Mouse (Mus musculus) hindbrain, postnatal 0 days (tissue): ENCODE measurements around the gene Hoxb4. TPM values are rescaled to one million over a fixed set of nuclear protein-coding genes. Genes with fewer than 3 reads are reported as not detected.

ENCODE experiments used
- ATAC-seq: fragments of 200-750 bp; cut with Nextera tagmentation; 2 replicates; pipeline ENCODE4 v1.8.0; 2017; ENCODE audit warnings: mild to moderate bottlenecking, moderate TSS enrichment, moderate library complexity
- DNase-seq: peaks from one replicate; pipeline ENCODE4 v3.0.0-alpha.2; 2015; ENCODE audit warnings: low spot score
- H3K27ac ChIP-seq: fragments of 300-500 bp; sonication (generic); 2 replicates; pipeline ENCODE4 v1.5.1; 2014; ENCODE audit warnings: mild to moderate bottlenecking
- H3K27me3 ChIP-seq: fragments of 300-500 bp; sonication (generic); 2 replicates; pipeline ENCODE4 v1.6.1; 2014; ENCODE audit warnings: low read length, mixed read lengths; ENCODE audit not compliant: insufficient read depth
- H3K36me3 ChIP-seq: fragments of 300-500 bp; sonication (generic); 2 replicates; pipeline ENCODE4 v1.6.1; 2014; ENCODE audit warnings: low read length, mixed read lengths; ENCODE audit not compliant: insufficient read depth
- H3K4me1 ChIP-seq: fragments of 300-500 bp; sonication (generic); 2 replicates; pipeline ENCODE4 v1.6.1; 2014; ENCODE audit warnings: antibody characterized with exemption, low read length, mixed read lengths; ENCODE audit not compliant: insufficient read depth
- H3K4me2 ChIP-seq: fragments of 300-500 bp; sonication (generic); 2 replicates; pipeline ENCODE4 v1.6.1; 2014; ENCODE audit warnings: low read depth, mild to moderate bottlenecking, low read length, moderate library complexity, mixed read lengths
- H3K4me3 ChIP-seq: fragments of 300-500 bp; sonication (generic); 2 replicates; pipeline ENCODE4 v1.5.1; 2014; ENCODE audit warnings: low read length
- H3K9ac ChIP-seq: fragments of 300-500 bp; sonication (generic); replicated peaks from 2 replicates; pipeline ENCODE4 v1.6.1; 2014; ENCODE audit warnings: mild to moderate bottlenecking, low read length, moderate library complexity, mixed read lengths
- H3K9me3 ChIP-seq: fragments of 300-500 bp; sonication (generic); 2 replicates; pipeline ENCODE4 v1.6.1; 2016; ENCODE audit warnings: low read length, mixed read lengths
- CTCF ChIP-seq: IDR thresholded peaks from 2 replicates; pipeline ENCODE4 v1.5.1; 2016; ENCODE audit warnings: antibody characterized with exemption, control low read depth, low read depth
- WGBS: fragments of 180-500 bp; shearing (Covaris S2); extraction: QIAGEN DNeasy Blood & Tissue Kit; methylation state at CpG from one replicate; pipeline ENCODE4 v1.1.7; 2014; 5-methylcytosine and 5-hydroxymethylcytosine counted together
- polyA plus RNA-seq: library from polyadenylated mRNA; unstranded; fragments of >200 nt; fragmentation: Nextera tagmentation; extraction: Ambion mirVana; gene quantifications from 2 replicates; pipeline ENCODE4 v1.2.1, GENCODE M21; 2015
- total RNA-seq: library from RNA; depleted of rRNA; stranded (reverse); fragments of >200 nt; gene quantifications from 2 replicates; pipeline ENCODE4 v1.2.3, GENCODE M21; 2014

The Hoxb4 gene
- total and polyA plus RNA-seq, 2 experiments from 2014 or later, result 2.4 to 8.6 TPM

DNA sequence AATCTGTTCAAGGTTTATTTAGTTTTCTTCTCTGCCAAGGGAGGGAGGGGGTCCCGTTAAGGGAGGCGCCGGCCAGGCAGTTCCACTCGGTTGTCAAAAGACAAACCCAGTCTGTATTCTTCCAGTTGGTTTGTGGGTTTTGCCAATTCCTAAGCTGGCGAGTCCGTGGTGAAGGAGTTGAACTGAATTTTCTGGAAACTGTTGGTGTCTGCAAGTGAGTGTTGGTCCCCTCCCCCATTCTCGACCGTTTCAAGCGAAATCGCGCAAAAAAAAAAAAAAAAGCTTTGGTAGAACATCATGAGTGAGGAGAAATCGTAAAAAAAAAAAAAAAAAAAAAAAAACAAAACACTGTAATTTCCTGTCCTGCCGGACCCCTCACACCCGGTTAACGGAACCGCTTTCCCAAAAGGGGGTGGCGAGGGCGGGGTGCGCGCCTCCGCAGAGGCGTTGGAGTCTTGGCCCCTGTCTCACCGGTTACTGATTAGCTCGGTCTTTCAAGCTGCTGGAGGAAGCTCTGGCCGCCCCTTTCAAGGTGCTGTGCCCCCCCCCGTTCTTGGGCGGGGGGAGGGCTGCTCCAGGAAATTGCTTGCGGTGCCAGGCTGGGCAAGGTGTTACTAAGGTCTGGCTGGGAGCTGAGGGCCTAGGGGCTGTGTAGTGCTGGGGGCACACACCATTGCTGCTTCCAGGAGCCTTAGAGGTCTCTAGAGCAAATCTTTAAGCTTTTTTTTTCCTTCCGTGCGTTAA lies 22.8 kb upstream of the Hoxb4 start:
- Histone ChIP-seq H3K9ac (0 out of 2 replicates have a peak overlapping the region, but pooled peaks have one; percentile 13), H3K27me3 (peaks cover 83% of the 10 kb centered on the region), H3K36me3 (no peaks in the 10 kb centered on the region), H3K4me2 (peak overlapping the region; percentile 16; the same call in 1 of the 2 replicates), H3K27ac (no peak overlapping the region), H3K4me1 (no peaks in the 10 kb centered on the region), H3K4me3 (peak overlapping the region; percentile 16), H3K9me3 (no peaks in the 10 kb centered on the region)
- DNase-seq (no peak), ATAC-seq (no peak)
- 2% methylated on average over 30 of the region's 30 CpGs for WGBS
- TF ChIP-seq CTCF, result no peak

DNA sequence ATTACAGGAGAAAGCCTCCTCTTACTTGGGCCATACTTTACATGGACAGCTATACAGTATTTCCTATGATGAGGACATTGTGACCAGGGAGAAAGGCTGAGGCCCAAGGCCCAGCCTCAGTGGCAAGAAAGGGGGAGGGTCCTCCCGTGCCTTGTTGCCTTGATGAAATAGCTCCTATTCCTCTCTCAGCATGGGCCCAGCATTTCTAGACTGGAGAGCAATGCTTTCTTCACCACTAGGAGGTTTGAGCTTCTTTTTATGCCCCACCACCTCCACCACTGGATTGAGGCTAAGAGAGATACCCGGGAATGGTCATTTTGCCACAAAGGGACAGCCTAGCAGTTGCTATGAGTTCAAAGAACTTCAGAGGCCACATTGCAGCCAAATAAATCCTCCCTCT lies 21.1 kb upstream of the Hoxb4 start:
- ATAC-seq (no peak), DNase-seq (no peak)
- Histone ChIP-seq H3K9me3 (no peaks in the 10 kb centered on the region), H3K4me1 (no peaks in the 10 kb centered on the region), H3K27ac (no peak overlapping the region), H3K4me2 (peak overlapping the region; percentile 18; the same call in 1 of the 2 replicates), H3K36me3 (no peaks in the 10 kb centered on the region), H3K27me3 (peaks cover 84% of the 10 kb centered on the region), H3K4me3 (peak overlapping the region; percentile 7; the same call in 1 of the 2 replicates), H3K9ac (no peak overlapping the region)
- TF ChIP-seq CTCF, result no peak
- WGBS, result 0% methylated on average over 2 of the region's 2 CpGs

DNA sequence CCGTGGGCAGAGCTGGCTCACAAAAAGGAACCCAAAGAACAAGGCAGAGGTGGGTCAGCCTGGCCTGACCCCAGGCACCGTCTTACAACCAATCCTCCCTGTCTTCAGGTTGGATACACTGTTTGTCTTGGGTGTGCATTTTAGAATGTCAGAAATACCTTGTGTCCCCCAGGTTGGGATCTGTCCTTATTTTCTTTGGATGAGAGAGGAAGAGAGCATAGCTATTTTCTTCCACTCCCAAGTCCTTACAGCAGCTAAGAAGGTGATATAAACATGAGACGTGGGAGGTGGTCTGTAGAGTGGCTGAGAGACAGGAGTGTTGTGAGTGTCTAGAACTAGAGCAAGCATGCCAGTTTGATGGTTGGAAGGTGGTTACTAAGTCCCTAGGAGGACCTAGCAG lies 20.6 kb upstream of the Hoxb4 start:
- Histone ChIP-seq H3K9me3 (no peaks in the 10 kb centered on the region), H3K4me2 (peak overlapping the region; percentile 18; the same call in 1 of the 2 replicates), H3K4me1 (no peaks in the 10 kb centered on the region), H3K9ac (no peak overlapping the region), H3K27ac (no peak overlapping the region), H3K36me3 (no peaks in the 10 kb centered on the region), H3K4me3 (no peak overlapping the region), H3K27me3 (peaks cover 84% of the 10 kb centered on the region)
- DNase-seq (no peak), ATAC-seq (no peak)
- 6% methylated on average over 3 of the region's 3 CpGs for WGBS
- TF ChIP-seq CTCF, result no peak

DNA sequence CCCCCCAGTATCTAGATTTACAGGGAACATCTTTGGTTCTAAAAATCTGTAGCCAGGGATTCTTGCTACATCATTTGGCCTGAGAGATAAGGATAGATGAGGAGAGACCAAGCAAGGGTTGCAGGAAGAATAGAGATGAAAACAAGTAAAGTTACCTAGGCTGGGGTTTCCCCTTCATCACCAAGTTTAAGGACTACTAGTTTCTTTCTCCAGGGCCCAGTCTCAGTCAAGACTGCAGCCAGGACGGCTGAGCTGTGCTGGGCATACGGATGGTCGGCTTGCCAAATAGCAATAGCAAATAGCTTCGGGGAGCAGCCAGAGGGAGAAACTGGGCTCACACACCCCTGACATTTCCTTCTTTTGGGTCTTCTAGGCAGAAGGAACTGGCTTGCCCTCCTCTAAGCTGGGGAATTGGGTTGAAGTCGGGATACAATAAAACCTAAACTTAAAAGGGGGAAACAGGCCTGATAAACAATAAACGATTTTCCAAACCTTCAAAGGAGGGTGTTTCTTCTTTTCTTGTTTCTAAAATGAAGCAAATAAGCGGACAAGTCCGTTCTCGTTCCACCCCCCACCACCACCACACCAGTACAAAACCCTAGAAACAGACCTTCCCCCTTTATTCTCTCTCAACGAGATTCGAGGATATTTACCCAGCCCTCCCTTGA lies 20.0 kb upstream of the Hoxb4 start:
- TF ChIP-seq CTCF, result no peak
- Histone ChIP-seq H3K9me3 (no peaks in the 10 kb centered on the region), H3K4me1 (no peaks in the 10 kb centered on the region), H3K27me3 (peaks cover 80% of the 10 kb centered on the region), H3K27ac (no peak overlapping the region), H3K36me3 (no peaks in the 10 kb centered on the region), H3K9ac (no peak overlapping the region), H3K4me3 (peak overlapping the region; percentile 8; the same call in 1 of the 2 replicates), H3K4me2 (0 out of 2 replicates have a peak overlapping the region, but pooled peaks have one; percentile 28)
- DNase-seq (no peak), ATAC-seq (no peak)
- 4% methylated on average over 11 of the region's 11 CpGs for WGBS

DNA sequence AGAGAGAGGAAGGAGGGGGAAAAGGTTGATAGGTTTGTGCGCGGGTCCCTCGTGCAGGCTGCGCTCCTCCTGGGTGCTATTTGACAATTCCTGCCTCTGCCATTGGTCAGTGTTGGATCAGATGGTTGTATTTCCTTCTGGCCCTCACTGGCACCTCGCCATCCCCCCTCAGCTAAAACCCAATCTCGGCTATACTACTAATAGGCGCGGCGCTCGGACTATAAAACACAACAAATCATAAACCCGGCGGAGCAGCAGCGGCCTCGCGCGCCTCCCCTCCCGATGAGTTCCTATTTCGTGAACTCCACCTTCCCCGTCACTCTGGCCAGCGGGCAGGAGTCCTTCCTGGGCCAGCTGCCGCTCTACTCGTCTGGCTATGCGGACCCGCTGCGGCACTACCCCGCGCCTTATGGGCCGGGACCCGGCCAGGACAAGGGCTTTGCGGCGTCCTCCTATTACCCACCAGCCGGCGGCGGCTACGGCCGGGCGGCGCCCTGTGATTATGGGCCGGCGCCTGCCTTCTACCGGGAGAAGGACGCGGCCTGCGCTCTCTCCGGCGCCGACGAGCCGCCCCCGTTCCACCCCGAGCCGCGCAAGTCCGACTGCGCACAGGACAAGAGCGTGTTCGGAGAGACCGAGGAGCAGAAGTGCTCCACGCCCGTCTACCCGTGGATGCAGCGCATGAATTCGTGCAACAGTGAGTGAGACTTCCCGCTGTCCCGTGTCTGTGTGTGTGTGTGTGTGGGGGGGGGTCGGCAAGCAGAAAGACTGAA lies 19.0 kb upstream of the Hoxb4 start:
- TF ChIP-seq CTCF, result no peak
- Histone ChIP-seq H3K4me3 (peak overlapping the region; percentile 31), H3K9ac (peak overlapping the region; percentile 41), H3K27me3 (peaks cover 73% of the 10 kb centered on the region), H3K27ac (0 out of 2 replicates have a peak overlapping the region, but pooled peaks have one; percentile 26), H3K4me1 (no peaks in the 10 kb centered on the region), H3K4me2 (peak overlapping the region; percentile 30), H3K9me3 (no peaks in the 10 kb centered on the region), H3K36me3 (no peaks in the 10 kb centered on the region)
- DNase-seq (no peak), ATAC-seq (0 out of 2 replicates have a peak, but pooled peaks have one; percentile 56)
- 1% methylated on average over 66 of the region's 66 CpGs for WGBS

DNA sequence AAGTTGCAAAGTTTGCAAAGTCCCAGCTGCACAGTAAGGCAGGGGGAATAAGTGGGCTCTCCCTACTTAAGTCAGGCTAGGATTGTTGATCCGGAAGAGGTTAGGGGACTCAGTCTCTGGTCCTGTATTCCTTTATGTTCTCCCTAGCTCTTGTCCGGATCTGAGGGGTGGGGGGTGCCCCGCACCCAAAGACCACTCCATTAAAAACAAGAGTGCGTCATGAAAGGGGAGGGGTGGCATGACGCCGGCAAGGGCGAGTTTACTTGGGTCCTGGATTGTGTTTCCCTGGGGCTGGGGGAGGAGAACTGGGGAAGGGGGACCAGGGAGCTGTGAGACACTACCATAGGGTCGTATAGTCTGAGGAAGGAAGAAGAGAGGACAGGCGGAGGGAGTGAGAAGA lies 18.3 kb upstream of the Hoxb4 start:
- Histone ChIP-seq H3K4me3 (peak overlapping the region; percentile 31), H3K9ac (no peak overlapping the region), H3K4me2 (peak overlapping the region; percentile 30), H3K27ac (no peak overlapping the region), H3K36me3 (no peaks in the 10 kb centered on the region), H3K9me3 (no peaks in the 10 kb centered on the region), H3K27me3 (peaks cover 74% of the 10 kb centered on the region), H3K4me1 (no peaks in the 10 kb centered on the region)
- DNase-seq, result no peak
- TF ChIP-seq CTCF, result no peak
- ATAC-seq, result no peak
- WGBS, result 4% methylated on average over 9 of the region's 9 CpGs
